Mouse (Mus musculus): Measurements from ENCODE around the gene Tbl1xr1. TPM values are rescaled to one million over a fixed set of nuclear protein-coding genes. Genes with fewer than 3 reads are reported as not detected.
A peak's percentile ranks its signal among the peaks of the same experiment; 100 is the strongest.

Gene Tbl1xr1
- polyA plus RNA-seq, 1 experiment from 2014 or later, result 9.8 TPM

GRCm38 (mm10) chr3:22133626-22134025 lies 57.2 kb downstream of the Tbl1xr1 start:
- H3K9ac ChIP-seq (replicated peaks), result no peak overlapping the region

GRCm38 (mm10) chr3:22137793-22138579 lies 61.5 kb downstream of the Tbl1xr1 start:
- DNase-seq, result no peak

More at GRCm38 (mm10) chr3:22133626-22134025, 57.2 kb downstream of the Tbl1xr1 start:
- Histone ChIP-seq H3K4me3 (ENCODE audit: low read depth, low read length) (no peak overlapping the region), H3K27ac (ENCODE audit: low read depth) (no peak overlapping the region), H3K9me3 (ENCODE audit: low read length) (no peaks in the 10 kb centered on the region), H3K36me3 (replicated peaks; ENCODE audit: insufficient read depth, low read length) (no peaks in the 10 kb centered on the region), H3K4me2 (ENCODE audit: low read depth, low read length) (no peak overlapping the region), H3K4me1 (ENCODE audit: insufficient read depth) (peaks cover 12% of the 10 kb centered on the region), H3K27me3 (ENCODE audit: insufficient read depth, low read length) (no peaks in the 10 kb centered on the region)
- no peak for TF ChIP-seq CTCF (IDR thresholded peaks at IDR 0.05; ENCODE audit: low read depth)
- no peak for TF ChIP-seq EP300 (IDR thresholded peaks at IDR 0.05; ENCODE audit: low read depth)
- DNase-seq (no peak), ATAC-seq (no peak)
- 88% methylated on average over 7 of the region's 7 CpGs for WGBS (ENCODE audit: insufficient replicate concordance)

DNA sequence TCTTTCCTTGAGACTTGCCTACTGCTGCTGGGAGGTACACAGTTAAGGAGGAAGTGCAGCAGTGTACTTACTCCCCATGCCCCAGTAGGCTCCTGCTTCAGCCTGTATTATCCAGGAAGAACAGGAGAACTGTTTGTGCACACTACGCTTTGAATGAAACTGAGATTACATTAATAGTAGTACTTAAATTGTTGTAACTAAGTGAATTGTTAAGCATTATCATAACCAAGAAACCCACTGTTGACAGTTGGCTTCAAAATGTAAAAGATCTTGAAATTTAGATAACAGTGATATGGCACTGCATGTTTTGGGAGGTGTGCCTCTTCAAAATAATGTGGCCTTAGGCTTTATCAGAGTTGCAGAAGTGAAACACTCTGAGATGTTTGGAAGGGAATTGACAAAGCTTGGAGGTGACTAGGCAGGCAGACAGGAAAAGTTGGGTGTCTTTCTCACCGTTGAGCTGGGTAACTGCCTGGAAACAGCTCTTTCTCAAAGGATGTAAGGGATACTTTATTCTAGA lies 62.2 kb downstream of the Tbl1xr1 start:
- WGBS (ENCODE audit: insufficient replicate concordance), result 46% methylated on average over 2 of the region's 2 CpGs
- Histone ChIP-seq H3K36me3 (replicated peaks; ENCODE audit: insufficient read depth, low read length) (peaks cover 3% of the 10 kb centered on the region; the same call in 1 of the 2 replicates), H3K4me3 (ENCODE audit: low read depth, low read length) (no peak overlapping the region), H3K9ac (replicated peaks) (no peak overlapping the region), H3K27ac (ENCODE audit: low read depth) (no peak overlapping the region), H3K4me2 (ENCODE audit: low read depth, low read length) (no peak overlapping the region), H3K9me3 (ENCODE audit: low read length) (no peaks in the 10 kb centered on the region), H3K27me3 (ENCODE audit: insufficient read depth, low read length) (no peaks in the 10 kb centered on the region), H3K4me1 (ENCODE audit: insufficient read depth) (peaks cover 18% of the 10 kb centered on the region)
- DNase-seq (no peak), ATAC-seq (no peak)
- TF ChIP-seq CTCF (IDR thresholded peaks at IDR 0.05; ENCODE audit: low read depth), result no peak
- no peak for TF ChIP-seq EP300 (IDR thresholded peaks at IDR 0.05; ENCODE audit: low read depth)

More at GRCm38 (mm10) chr3:22137793-22138579, 61.5 kb downstream of the Tbl1xr1 start:
- Histone ChIP-seq H3K4me2 (ENCODE audit: low read depth, low read length) (no peak overlapping the region), H3K9ac (replicated peaks) (no peak overlapping the region), H3K27me3 (ENCODE audit: insufficient read depth, low read length) (no peaks in the 10 kb centered on the region), H3K9me3 (ENCODE audit: low read length) (no peaks in the 10 kb centered on the region), H3K4me3 (ENCODE audit: low read depth, low read length) (no peak overlapping the region), H3K36me3 (replicated peaks; ENCODE audit: insufficient read depth, low read length) (peaks cover 3% of the 10 kb centered on the region; the same call in 1 of the 2 replicates), H3K4me1 (ENCODE audit: insufficient read depth) (peaks cover 16% of the 10 kb centered on the region), H3K27ac (ENCODE audit: low read depth) (0 out of 2 replicates have a peak overlapping the region, but pooled peaks have one; percentile 11)
- ATAC-seq, result 0 out of 2 replicates have a peak, but pooled peaks have one; percentile 35
- TF ChIP-seq EP300 (IDR thresholded peaks at IDR 0.05; ENCODE audit: low read depth) (no peak), CTCF (IDR thresholded peaks at IDR 0.05; ENCODE audit: low read depth) (no peak)
- WGBS (ENCODE audit: insufficient replicate concordance), result 52% methylated on average over 9 of the region's 9 CpGs

- ATAC-seq, result no peak
- Histone ChIP-seq H3K4me1 (ENCODE audit: insufficient read depth) (peaks cover 18% of the 10 kb centered on the region), H3K27ac (ENCODE audit: low read depth) (no peak overlapping the region), H3K36me3 (replicated peaks; ENCODE audit: insufficient read depth, low read length) (peaks cover 3% of the 10 kb centered on the region; the same call in 1 of the 2 replicates), H3K4me3 (ENCODE audit: low read depth, low read length) (no peak overlapping the region), H3K4me2 (ENCODE audit: low read depth, low read length) (no peak overlapping the region), H3K9me3 (ENCODE audit: low read length) (no peaks in the 10 kb centered on the region), H3K27me3 (ENCODE audit: insufficient read depth, low read length) (no peaks in the 10 kb centered on the region), H3K9ac (replicated peaks) (no peak overlapping the region)
- no peak for TF ChIP-seq CTCF (IDR thresholded peaks at IDR 0.05; ENCODE audit: low read depth)
- no peak for TF ChIP-seq EP300 (IDR thresholded peaks at IDR 0.05; ENCODE audit: low read depth)
- 80% methylated on average over 3 of the region's 3 CpGs for WGBS (ENCODE audit: insufficient replicate concordance)
- DNase-seq, result no peak
Observed at GRCm38 (mm10) chr3:22140111-22140658, 63.7 kb downstream of the Tbl1xr1 start.

DNA sequence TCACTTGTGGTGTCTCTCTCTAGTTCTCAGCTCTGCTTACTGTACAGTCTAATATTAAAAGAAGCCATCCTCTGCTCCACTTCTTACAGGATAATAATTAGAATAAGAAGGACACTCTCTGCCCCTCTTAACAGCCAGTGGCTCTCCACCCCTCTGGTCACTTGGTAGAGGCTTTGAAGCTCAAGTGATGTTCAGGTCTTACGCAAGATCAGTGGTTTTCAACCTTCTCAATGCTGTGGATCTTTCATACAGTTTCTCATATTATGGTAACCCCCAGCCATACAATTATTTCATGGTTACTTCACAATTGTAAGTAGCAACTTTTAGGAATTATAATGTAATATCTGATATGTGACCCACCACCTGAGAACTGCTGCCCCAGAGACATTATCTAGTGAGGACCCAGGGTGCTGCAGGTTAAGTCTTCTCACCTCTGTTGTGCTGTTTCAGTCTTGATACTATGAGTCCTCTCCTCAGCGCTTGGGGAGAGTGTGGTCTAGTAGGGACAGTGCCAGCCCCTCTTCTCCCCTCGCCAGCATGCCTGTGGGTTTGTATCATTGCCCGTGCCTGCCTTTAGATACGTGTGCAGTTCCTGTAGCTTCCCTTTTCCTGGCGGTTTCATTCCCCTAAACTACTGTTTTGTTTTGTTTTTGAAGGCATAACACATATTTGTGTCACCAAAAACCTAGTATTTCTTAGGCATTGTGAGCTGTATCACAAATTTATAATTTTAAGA lies 65.7 kb downstream of the Tbl1xr1 start:
- DNase-seq, result no peak
- Histone ChIP-seq H3K9ac (replicated peaks) (no peak overlapping the region), H3K4me2 (ENCODE audit: low read depth, low read length) (no peak overlapping the region), H3K36me3 (replicated peaks; ENCODE audit: insufficient read depth, low read length) (peaks cover 3% of the 10 kb centered on the region; the same call in 1 of the 2 replicates), H3K4me1 (ENCODE audit: insufficient read depth) (peaks cover 17% of the 10 kb centered on the region), H3K27me3 (ENCODE audit: insufficient read depth, low read length) (no peaks in the 10 kb centered on the region), H3K27ac (ENCODE audit: low read depth) (no peak overlapping the region), H3K4me3 (ENCODE audit: low read depth, low read length) (no peak overlapping the region), H3K9me3 (ENCODE audit: low read length) (no peaks in the 10 kb centered on the region)
- 53% methylated on average over 6 of the region's 6 CpGs for WGBS (ENCODE audit: insufficient replicate concordance)
- no peak for ATAC-seq
- TF ChIP-seq CTCF (IDR thresholded peaks at IDR 0.05; ENCODE audit: low read depth) (no peak), EP300 (IDR thresholded peaks at IDR 0.05; ENCODE audit: low read depth) (no peak)

All from liver, postnatal 0 days (tissue).